Mouse (Mus musculus): ENCODE measurements at regions not wholly inside any gene's neighbourhood (a gene's known extent, or its start where the extent isn't known, plus 50 kb on each side); places are given as distances from the start of the nearest gene placed in this dataset.

- H3K27ac ChIP-seq (ENCODE audit: insufficient read depth, low read depth, low read length) = no peak overlapping the region
- DNase-seq = no peak
- no peaks in the 10 kb centered on the region for H3K36me3 ChIP-seq (ENCODE audit: control insufficient read depth, insufficient read depth, low read length)
- H3K4me1 ChIP-seq (ENCODE audit: control insufficient read depth, insufficient read depth, low read length) = no peaks in the 10 kb centered on the region
- 89% methylated on average over 4 of the region's 4 CpGs for WGBS
- TF ChIP-seq POLR2A (IDR thresholded peaks at IDR 0.05; ENCODE audit: low read depth, low read length) = no peak
- no peak for TF ChIP-seq CTCF (conservative IDR thresholded peaks at IDR 0.05; ENCODE audit: insufficient read depth, insufficient read length, low read depth, low read length)
- H3K4me3 ChIP-seq (ENCODE audit: insufficient read depth, low read depth, low read length) = no peak overlapping the region
- no peaks in the 10 kb centered on the region for H3K27me3 ChIP-seq (replicated peaks; ENCODE audit: control insufficient read depth, insufficient read depth, low read length)
Observed at GRCm38 (mm10) chr12:10686747-10687146, 296.2 kb downstream of the Rdh14 start.
